Mouse (Mus musculus) neural tube, embryonic 11.5 days (tissue): Measurements from ENCODE around the gene Sass6. TPM values are rescaled to one million over a fixed set of nuclear protein-coding genes. Genes with fewer than 3 reads are reported as not detected.

Experiments
- ATAC-seq: fragments of 200-750 bp; cut with Nextera tagmentation; 2 replicates; pipeline ENCODE4 v1.8.0; 2017; ENCODE audit warnings: moderate number of reproducible peaks, mild to moderate bottlenecking, moderate TSS enrichment, moderate library complexity; ENCODE audit not compliant: insufficient read depth, low FRiP score, low TSS enrichment
- DNase-seq: peaks from one replicate; pipeline ENCODE4 v3.0.0-alpha.2; 2015; ENCODE audit warnings: low spot score
- H3K27ac ChIP-seq: fragments of 300-500 bp; sonication (generic); 2 replicates; pipeline ENCODE4 v1.5.1; 2014; ENCODE audit warnings: low read depth, mild to moderate bottlenecking, low read length
- H3K27me3 ChIP-seq: fragments of 300-500 bp; sonication (generic); 2 replicates; pipeline ENCODE4 v1.6.1; 2014; ENCODE audit warnings: mild to moderate bottlenecking, low read length, mixed read lengths; ENCODE audit not compliant: control insufficient read depth, insufficient read depth
- H3K36me3 ChIP-seq: fragments of 300-500 bp; sonication (generic); 2 replicates; pipeline ENCODE4 v1.6.1; 2014; ENCODE audit warnings: mild to moderate bottlenecking, low read length, moderate library complexity, mixed read lengths; ENCODE audit not compliant: control insufficient read depth, insufficient read depth
- H3K4me1 ChIP-seq: fragments of 300-500 bp; sonication (generic); 2 replicates; pipeline ENCODE4 v1.6.1; 2014; ENCODE audit warnings: low read length, mixed read lengths; ENCODE audit not compliant: control insufficient read depth, insufficient read depth
- H3K4me2 ChIP-seq: fragments of 300-500 bp; sonication (generic); 2 replicates; pipeline ENCODE4 v1.6.1; 2014; ENCODE audit warnings: low read depth, mild to moderate bottlenecking, moderate library complexity
- H3K4me3 ChIP-seq: fragments of 300-500 bp; sonication (generic); 2 replicates; pipeline ENCODE4 v1.5.1; 2014; ENCODE audit warnings: low read depth, low read length
- H3K9ac ChIP-seq: fragments of 300-500 bp; sonication (generic); 2 replicates; pipeline ENCODE4 v1.6.1; 2014; ENCODE audit warnings: mild to moderate bottlenecking, low read length
- H3K9me3 ChIP-seq: fragments of 300-500 bp; sonication (generic); 2 replicates; pipeline ENCODE4 v1.6.1; 2016; ENCODE audit warnings: low read length; ENCODE audit not compliant: control insufficient read depth
- WGBS: fragments of 180-500 bp; shearing (Covaris S2); extraction: QIAGEN DNeasy Blood & Tissue Kit; methylation state at CpG from one replicate; pipeline ENCODE4 v1.1.7; 2014; 5-methylcytosine and 5-hydroxymethylcytosine counted together
- polyA plus RNA-seq: library from polyadenylated mRNA; unstranded; fragments of >200 nt; fragmentation: Nextera tagmentation; extraction: Ambion mirVana; gene quantifications from 2 replicates; pipeline ENCODE4 v1.2.1, GENCODE M21; 2014

Sass6 gene
- polyA plus RNA-seq, 1 experiment from 2014 or later, result 33.0 TPM

GRCm38 (mm10) chr3:116582201-116582600 is 12.6 kb upstream of the Sass6 start:
- Histone ChIP-seq H3K9ac (no peak overlapping the region), H3K27ac (no peak overlapping the region), H3K9me3 (no peaks in the 10 kb centered on the region), H3K27me3 (no peaks in the 10 kb centered on the region), H3K4me2 (no peak overlapping the region), H3K4me1 (no peaks in the 10 kb centered on the region), H3K36me3 (peaks cover 11% of the 10 kb centered on the region), H3K4me3 (no peak overlapping the region)
- DNase-seq (no peak), ATAC-seq (no peak)
- WGBS, result 95% methylated on average over 9 of the region's 9 CpGs

GRCm38 (mm10) chr3:116594076-116594727 is 580 bp upstream of the Sass6 start:
- Histone ChIP-seq H3K9me3 (no peaks in the 10 kb centered on the region), H3K9ac (peak overlapping the region; percentile 57), H3K4me2 (peak overlapping the region; percentile 53), H3K27me3 (no peaks in the 10 kb centered on the region), H3K4me3 (peak overlapping the region; percentile 82), H3K4me1 (no peaks in the 10 kb centered on the region), H3K36me3 (peaks cover 2% of the 10 kb centered on the region; the same call in 1 of the 2 replicates), H3K27ac (peak overlapping the region; percentile 76; the same call in 1 of the 2 replicates)
- ATAC-seq, result peak; percentile 74
- DNase-seq, result no peak
- WGBS, result 3% methylated on average over 22 of the region's 22 CpGs

GRCm38 (mm10) chr3:116595603-116595991 is 815 bp downstream of the Sass6 start:
- no peaks in the 10 kb centered on the region for H3K4me1 ChIP-seq
- DNase-seq (no peak), ATAC-seq (no peak)
- peak overlapping the region; percentile 82 for H3K4me3 ChIP-seq
- peak overlapping the region; percentile 80 for H3K4me2 ChIP-seq
- peak overlapping the region; percentile 57 for H3K9ac ChIP-seq
- no peaks in the 10 kb centered on the region for H3K36me3 ChIP-seq
- no peaks in the 10 kb centered on the region for H3K27me3 ChIP-seq
- 10% methylated on average over 10 of the region's 10 CpGs for WGBS
- H3K27ac ChIP-seq, result no peak overlapping the region
- no peaks in the 10 kb centered on the region for H3K9me3 ChIP-seq

GRCm38 (mm10) chr3:116599705-116600104 is 4.9 kb downstream of the Sass6 start:
- Histone ChIP-seq H3K4me2 (no peak overlapping the region), H3K36me3 (no peaks in the 10 kb centered on the region), H3K9me3 (no peaks in the 10 kb centered on the region), H3K4me1 (no peaks in the 10 kb centered on the region), H3K27me3 (no peaks in the 10 kb centered on the region), H3K4me3 (no peak overlapping the region), H3K27ac (no peak overlapping the region), H3K9ac (no peak overlapping the region)
- DNase-seq (no peak), ATAC-seq (no peak)
- WGBS, result 94% methylated on average over 2 of the region's 2 CpGs

GRCm38 (mm10) chr3:116601005-116601404 is 6.2 kb downstream of the Sass6 start:
- WGBS, result 89% methylated on average over 5 of the region's 5 CpGs
- H3K4me3 ChIP-seq, result no peak overlapping the region
- H3K27me3 ChIP-seq, result no peaks in the 10 kb centered on the region
- H3K27ac ChIP-seq, result no peak overlapping the region
- no peak for ATAC-seq
- H3K9me3 ChIP-seq, result no peaks in the 10 kb centered on the region
- no peak for DNase-seq
- H3K4me2 ChIP-seq, result no peak overlapping the region
- H3K36me3 ChIP-seq, result no peaks in the 10 kb centered on the region
- no peak overlapping the region for H3K9ac ChIP-seq
- no peaks in the 10 kb centered on the region for H3K4me1 ChIP-seq

GRCm38 (mm10) chr3:116601781-116602180 is 7.0 kb downstream of the Sass6 start:
- Histone ChIP-seq H3K4me3 (no peak overlapping the region), H3K27me3 (no peaks in the 10 kb centered on the region), H3K9ac (no peak overlapping the region), H3K27ac (no peak overlapping the region), H3K9me3 (no peaks in the 10 kb centered on the region), H3K4me2 (no peak overlapping the region), H3K36me3 (no peaks in the 10 kb centered on the region), H3K4me1 (no peaks in the 10 kb centered on the region)
- ATAC-seq (no peak), DNase-seq (no peak)
- 99% methylated on average over 5 of the region's 5 CpGs for WGBS

GRCm38 (mm10) chr3:116604570-116604969 is 9.8 kb downstream of the Sass6 start:
- ATAC-seq (no peak), DNase-seq (no peak)
- Histone ChIP-seq H3K4me1 (no peaks in the 10 kb centered on the region), H3K4me2 (no peak overlapping the region), H3K27ac (no peak overlapping the region), H3K27me3 (no peaks in the 10 kb centered on the region), H3K9ac (no peak overlapping the region), H3K36me3 (no peaks in the 10 kb centered on the region), H3K4me3 (no peak overlapping the region), H3K9me3 (no peaks in the 10 kb centered on the region)
- 82% methylated on average over 9 of the region's 9 CpGs for WGBS

- Histone ChIP-seq H3K4me3 (no peak within 1 kb of the TSS), H3K36me3 (peaks cover 4% of the 10 kb centered on the region), H3K4me2 (no peak within 1 kb of the TSS), H3K9me3 (no peaks in the 10 kb centered on the region), H3K27me3 (no peaks in the 10 kb centered on the region), H3K4me1 (no peaks in the 10 kb centered on the region), H3K27ac (no peak within 1 kb of the TSS), H3K9ac (no peak within 1 kb of the TSS)
- 86% methylated on average over 10 of the region's 10 CpGs for WGBS
- DNase-seq, result no peak
- no peak for ATAC-seq
Measured at GRCm38 (mm10) chr3:116614295-116614892, 19.6 kb downstream of the Sass6 start, which contains the start of gene Trmt13. TSS of gene Trmt13 (minus strand) at chr3:116614587.
